Mouse (Mus musculus): ENCODE data around the gene Rapgef3. TPM values are rescaled to one million over a fixed set of nuclear protein-coding genes. Genes with fewer than 3 reads are reported as not detected.

The Rapgef3 gene
- polyA plus RNA-seq, 1 experiment from 2014 or later = 9.3 TPM

DNA sequence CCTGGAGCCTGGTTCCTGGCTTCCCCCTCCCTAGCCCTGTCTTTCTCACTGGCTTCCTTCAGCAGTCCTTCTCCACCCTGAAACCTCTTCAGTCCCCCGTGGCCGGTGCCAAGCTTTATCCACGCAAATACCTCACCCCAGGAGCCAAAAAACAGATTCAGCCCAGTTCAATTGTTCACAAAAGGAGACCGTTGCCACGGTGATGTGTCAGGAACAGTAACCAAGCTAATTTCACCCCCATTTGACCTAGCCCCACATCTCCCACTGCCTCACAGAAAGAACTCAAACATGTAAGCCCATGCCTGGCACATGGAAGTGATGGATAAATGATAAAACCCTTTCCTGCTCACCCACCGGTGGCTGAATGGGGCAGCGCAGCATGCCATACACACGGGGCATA, 1.6 kb downstream of the Rapgef3 start:
- peaks cover 38% of the 10 kb centered on the region for H3K4me1 ChIP-seq
- H3K27ac ChIP-seq = no peak overlapping the region
- ATAC-seq (ENCODE audit: insufficient number of reproducible peaks, insufficient read depth, low FRiP score, low TSS enrichment, low read depth) = no peak
- no peaks in the 10 kb centered on the region for H3K9me3 ChIP-seq
- peak overlapping the region; percentile 51 for H3K4me3 ChIP-seq
- H3K4me2 ChIP-seq = peak overlapping the region; percentile 94
- H3K27me3 ChIP-seq = peaks cover 47% of the 10 kb centered on the region
- H3K36me3 ChIP-seq = no peaks in the 10 kb centered on the region
- peak overlapping the region; percentile 72; the same call in 1 of the 2 replicates for H3K9ac ChIP-seq
- WGBS = 19% methylated on average over 8 of the region's 8 CpGs

- peak overlapping the region; percentile 2; the same call in 1 of the 2 replicates for H3K4me3 ChIP-seq
Measured at GRCm38 (mm10) chr15:97765090-97765794, 2.5 kb downstream of the Rapgef3 start.

DNA sequence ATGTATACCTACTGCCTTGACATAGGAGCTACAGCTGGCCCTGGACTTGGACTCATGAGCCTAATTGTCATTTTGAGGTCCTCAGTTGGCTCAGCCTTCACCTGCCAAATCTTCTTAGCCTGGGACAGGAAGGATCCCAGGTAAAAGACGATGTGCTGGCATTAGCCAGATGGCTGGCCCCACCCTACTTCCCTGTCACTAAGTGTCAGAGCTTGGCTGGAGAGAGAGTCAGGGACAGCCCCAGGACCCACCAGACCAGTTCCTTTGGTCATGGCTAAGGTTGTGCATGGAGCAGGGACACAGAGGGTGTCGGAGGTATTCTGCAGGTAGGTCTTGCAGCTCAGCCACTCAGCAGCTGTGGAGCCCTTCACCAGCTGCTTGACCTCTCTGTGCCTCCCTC, 3.2 kb downstream of the Rapgef3 start:
- no peaks in the 10 kb centered on the region for H3K36me3 ChIP-seq
- no peak overlapping the region for H3K4me2 ChIP-seq
- 64% methylated on average over 2 of the region's 2 CpGs for WGBS
- no peak overlapping the region for H3K27ac ChIP-seq
- no peak overlapping the region for H3K4me3 ChIP-seq
- peaks cover 39% of the 10 kb centered on the region for H3K27me3 ChIP-seq
- H3K4me1 ChIP-seq = peaks cover 38% of the 10 kb centered on the region
- H3K9ac ChIP-seq = no peak overlapping the region
- ATAC-seq (ENCODE audit: insufficient number of reproducible peaks, insufficient read depth, low FRiP score, low TSS enrichment, low read depth) = no peak
- H3K9me3 ChIP-seq = no peaks in the 10 kb centered on the region

More at GRCm38 (mm10) chr15:97765090-97765794, 2.5 kb downstream of the Rapgef3 start:
- ATAC-seq (ENCODE audit: insufficient number of reproducible peaks, insufficient read depth, low FRiP score, low TSS enrichment, low read depth) = no peak
- Histone ChIP-seq H3K4me2 (peak overlapping the region; percentile 94), H3K9me3 (no peaks in the 10 kb centered on the region), H3K36me3 (no peaks in the 10 kb centered on the region), H3K9ac (no peak overlapping the region), H3K27ac (no peak overlapping the region), H3K27me3 (peaks cover 46% of the 10 kb centered on the region), H3K4me1 (peaks cover 38% of the 10 kb centered on the region)
- WGBS = 35% methylated on average over 13 of the region's 13 CpGs

GRCm38 (mm10) chr15:97763256-97764049, 4.3 kb downstream of the Rapgef3 start:
- H3K36me3 ChIP-seq = no peaks in the 10 kb centered on the region
- 43% methylated on average over 9 of the region's 9 CpGs for WGBS
- no peak for ATAC-seq (ENCODE audit: insufficient number of reproducible peaks, insufficient read depth, low FRiP score, low TSS enrichment, low read depth)

DNA sequence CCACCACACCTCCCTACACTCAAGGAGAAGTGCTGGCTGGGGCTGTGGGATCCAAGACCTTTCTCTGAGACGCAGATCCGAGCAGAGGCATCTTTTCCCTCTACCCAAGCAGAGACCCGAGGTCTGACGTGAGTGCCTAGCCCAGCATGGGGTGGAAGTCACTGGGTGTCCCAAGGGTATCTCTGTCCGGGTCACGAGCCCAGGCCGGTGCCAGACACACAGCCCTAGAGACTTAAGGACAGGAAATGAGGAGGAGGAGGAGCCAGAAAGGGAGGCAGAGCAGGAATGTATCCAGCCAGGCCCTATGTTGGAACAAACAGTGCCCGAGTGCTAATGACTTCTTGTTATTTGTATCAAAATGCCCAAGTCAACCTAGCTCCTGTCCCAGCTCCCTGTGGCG, 5.0 kb downstream of the Rapgef3 start:
- no peaks in the 10 kb centered on the region for H3K9me3 ChIP-seq
- no peak overlapping the region for H3K4me2 ChIP-seq
- no peak overlapping the region for H3K4me3 ChIP-seq
- H3K4me1 ChIP-seq = peaks cover 27% of the 10 kb centered on the region
- H3K27me3 ChIP-seq = peaks cover 31% of the 10 kb centered on the region
- WGBS = 49% methylated on average over 9 of the region's 9 CpGs
- H3K27ac ChIP-seq = no peak overlapping the region
- H3K9ac ChIP-seq = no peak overlapping the region
- ATAC-seq (ENCODE audit: insufficient number of reproducible peaks, insufficient read depth, low FRiP score, low TSS enrichment, low read depth) = no peak
- H3K36me3 ChIP-seq = no peaks in the 10 kb centered on the region

More at GRCm38 (mm10) chr15:97763256-97764049, 4.3 kb downstream of the Rapgef3 start:
- Histone ChIP-seq H3K4me1 (peaks cover 34% of the 10 kb centered on the region), H3K9me3 (no peaks in the 10 kb centered on the region), H3K27ac (no peak overlapping the region), H3K4me2 (no peak overlapping the region), H3K9ac (no peak overlapping the region), H3K27me3 (peaks cover 31% of the 10 kb centered on the region), H3K4me3 (no peak overlapping the region)

DNA sequence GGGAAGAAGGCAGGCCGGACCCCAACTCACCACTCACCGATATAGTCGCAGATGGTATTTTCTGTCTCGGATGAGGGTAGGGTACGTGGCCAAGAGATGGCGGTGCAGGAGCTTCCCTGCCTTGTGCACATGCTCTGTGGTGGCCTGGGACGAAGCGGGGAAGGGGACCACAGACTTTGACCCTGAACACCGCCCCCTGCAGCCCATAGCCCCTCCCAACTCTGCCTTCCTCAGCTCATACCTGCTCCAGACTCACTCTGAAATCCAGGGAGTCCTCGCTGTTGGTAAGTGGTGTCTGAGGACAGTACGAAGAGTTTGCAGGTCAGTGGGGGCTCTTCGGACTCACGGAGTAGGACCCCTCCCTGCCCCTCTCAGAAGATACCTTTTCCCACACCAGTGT, 6.3 kb downstream of the Rapgef3 start:
- Histone ChIP-seq H3K9me3 (no peaks in the 10 kb centered on the region), H3K27me3 (peaks cover 18% of the 10 kb centered on the region), H3K4me1 (peaks cover 14% of the 10 kb centered on the region), H3K4me2 (no peak overlapping the region), H3K36me3 (no peaks in the 10 kb centered on the region), H3K9ac (no peak overlapping the region), H3K4me3 (no peak overlapping the region), H3K27ac (no peak overlapping the region)
- ATAC-seq (ENCODE audit: insufficient number of reproducible peaks, insufficient read depth, low FRiP score, low TSS enrichment, low read depth) = no peak
- WGBS = 39% methylated on average over 13 of the region's 13 CpGs

DNA sequence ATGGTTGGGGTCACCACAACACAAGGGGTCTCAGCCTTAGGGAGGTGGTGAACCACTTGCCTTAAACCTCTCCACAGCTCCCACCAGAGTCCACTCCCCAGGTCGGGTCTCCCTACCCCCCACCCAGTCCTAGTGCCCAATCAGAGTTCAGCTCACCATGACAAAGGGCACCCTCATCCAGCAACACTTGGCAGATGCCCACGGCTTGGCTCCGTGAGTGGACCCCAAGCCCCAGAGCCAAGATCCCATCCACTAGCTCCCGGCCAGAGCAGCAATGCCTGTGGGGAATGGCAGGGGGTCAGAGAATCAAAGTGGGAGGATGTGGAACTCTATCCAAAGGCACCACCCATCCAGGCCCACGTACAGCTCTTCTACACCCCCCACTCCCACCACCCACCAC, 6.8 kb downstream of the Rapgef3 start:
- ATAC-seq (ENCODE audit: insufficient number of reproducible peaks, insufficient read depth, low FRiP score, low TSS enrichment, low read depth) = no peak
- Histone ChIP-seq H3K9me3 (no peaks in the 10 kb centered on the region), H3K9ac (no peak overlapping the region), H3K4me1 (peaks cover 11% of the 10 kb centered on the region), H3K27ac (no peak overlapping the region), H3K4me2 (no peak overlapping the region), H3K36me3 (no peaks in the 10 kb centered on the region), H3K4me3 (no peak overlapping the region), H3K27me3 (peaks cover 13% of the 10 kb centered on the region)
- WGBS = 70% methylated on average over 5 of the region's 5 CpGs

DNA sequence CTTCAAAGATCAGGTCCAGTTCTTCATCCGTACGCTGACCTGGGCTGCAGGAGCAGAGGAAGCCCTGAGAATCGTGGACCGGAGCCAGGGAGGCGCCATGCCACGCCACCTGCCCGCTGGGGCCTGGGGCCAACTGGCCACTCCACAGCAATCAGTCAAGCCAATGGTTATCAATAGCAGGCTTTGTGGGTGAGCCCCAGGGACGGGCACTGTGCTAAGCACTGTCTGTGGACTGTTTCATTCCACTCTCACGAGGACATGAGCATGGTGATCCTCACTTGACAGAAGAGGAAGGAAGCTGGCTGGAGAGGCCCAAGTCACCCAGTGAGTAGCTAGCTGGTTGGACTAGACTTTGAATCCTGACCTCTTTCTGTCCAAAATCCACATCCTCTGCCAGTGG, 7.8 kb downstream of the Rapgef3 start:
- Histone ChIP-seq H3K4me1 (peaks cover 20% of the 10 kb centered on the region), H3K4me3 (no peak overlapping the region), H3K27ac (no peak overlapping the region), H3K27me3 (peaks cover 6% of the 10 kb centered on the region), H3K9me3 (no peaks in the 10 kb centered on the region), H3K9ac (no peak overlapping the region), H3K36me3 (no peaks in the 10 kb centered on the region), H3K4me2 (no peak overlapping the region)
- no peak for ATAC-seq (ENCODE audit: insufficient number of reproducible peaks, insufficient read depth, low FRiP score, low TSS enrichment, low read depth)
- WGBS = 91% methylated on average over 9 of the region's 9 CpGs

DNA sequence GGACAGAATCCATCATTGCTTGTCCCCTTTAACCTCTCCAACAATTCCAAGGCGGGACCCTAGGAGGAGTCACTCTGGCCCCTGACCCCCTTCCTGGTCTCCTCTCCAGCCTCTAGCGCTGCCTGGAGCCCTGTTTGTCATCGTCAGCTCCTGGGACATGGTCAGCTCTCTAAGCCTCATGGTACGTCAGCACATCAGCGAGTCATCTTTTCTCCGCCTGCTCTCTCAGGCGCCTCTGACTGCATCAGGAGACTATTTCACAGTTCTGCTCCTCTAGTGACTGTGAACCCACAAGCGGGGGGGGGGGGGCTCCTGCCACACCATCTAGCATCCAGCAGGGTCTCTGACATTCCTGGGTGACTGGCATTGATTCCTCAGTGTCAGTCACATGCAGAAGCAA, 12.4 kb downstream of the Rapgef3 start:
- 41% methylated on average over 8 of the region's 8 CpGs for WGBS
- Histone ChIP-seq H3K9ac (no peak overlapping the region; the same call in 1 of the 2 replicates), H3K4me3 (no peak overlapping the region), H3K4me1 (peaks cover 31% of the 10 kb centered on the region), H3K36me3 (no peaks in the 10 kb centered on the region), H3K27me3 (no peaks in the 10 kb centered on the region; the same call in 1 of the 2 replicates), H3K9me3 (no peaks in the 10 kb centered on the region), H3K4me2 (no peak overlapping the region), H3K27ac (no peak overlapping the region)
- no peak for ATAC-seq (ENCODE audit: insufficient number of reproducible peaks, insufficient read depth, low FRiP score, low TSS enrichment, low read depth)

DNA sequence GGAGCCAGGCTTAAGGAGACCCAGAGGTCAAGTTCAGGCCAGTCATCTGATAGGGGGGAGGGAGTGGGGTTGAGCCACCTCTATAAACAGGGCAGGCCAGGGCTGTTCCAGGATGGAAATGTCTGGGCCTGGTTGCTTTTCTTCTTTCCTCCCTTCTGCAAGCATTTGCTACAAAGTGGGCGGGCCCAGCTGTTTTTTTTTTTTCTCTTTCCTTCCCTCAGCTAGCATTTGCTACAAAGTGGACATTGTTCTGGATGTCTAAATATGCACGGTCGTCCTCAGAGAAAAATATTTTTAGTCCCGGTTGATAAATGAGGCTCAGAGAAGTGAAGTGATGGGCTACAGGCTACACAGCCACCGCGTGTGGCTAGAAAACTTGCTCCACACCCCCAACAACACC, 13.3 kb downstream of the Rapgef3 start:
- Histone ChIP-seq H3K27me3 (no peaks in the 10 kb centered on the region; the same call in 1 of the 2 replicates), H3K27ac (peak overlapping the region; percentile 44; the same call in 1 of the 2 replicates), H3K9me3 (no peaks in the 10 kb centered on the region), H3K4me2 (no peak overlapping the region), H3K9ac (no peak overlapping the region), H3K36me3 (no peaks in the 10 kb centered on the region), H3K4me1 (peaks cover 40% of the 10 kb centered on the region), H3K4me3 (no peak overlapping the region)
- ATAC-seq (ENCODE audit: insufficient number of reproducible peaks, insufficient read depth, low FRiP score, low TSS enrichment, low read depth) = no peak
- WGBS = 47% methylated on average over 6 of the region's 6 CpGs

DNA sequence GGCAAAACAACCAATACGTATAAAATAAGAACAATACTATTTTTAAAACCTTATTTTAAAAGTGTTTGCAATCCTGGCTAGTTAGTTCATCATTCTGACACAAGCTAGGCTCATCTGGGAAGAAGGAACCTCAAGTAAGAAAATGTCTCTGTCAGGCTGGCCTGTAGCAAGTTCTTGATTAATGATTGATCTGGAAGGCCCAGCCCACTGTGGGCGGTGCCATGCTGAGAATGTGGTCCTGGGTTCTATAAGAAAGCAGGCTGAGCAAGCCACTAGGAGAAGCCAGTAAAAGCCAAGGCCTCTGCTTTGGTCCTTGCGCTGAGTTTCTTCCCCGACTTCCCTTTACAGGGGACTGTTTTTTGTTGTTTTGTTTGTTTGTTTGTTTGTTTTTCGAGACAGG, 15.3 kb downstream of the Rapgef3 start:
- WGBS = 95% methylated on average over 5 of the region's 5 CpGs
- H3K9ac ChIP-seq = no peak overlapping the region

More for the DNA sequence above, 15.3 kb downstream of the Rapgef3 start:
- ATAC-seq (ENCODE audit: insufficient number of reproducible peaks, insufficient read depth, low FRiP score, low TSS enrichment, low read depth) = no peak
- H3K27ac ChIP-seq = no peak overlapping the region
- H3K9me3 ChIP-seq = no peaks in the 10 kb centered on the region
- H3K27me3 ChIP-seq = no peaks in the 10 kb centered on the region; the same call in 1 of the 2 replicates
- no peaks in the 10 kb centered on the region for H3K36me3 ChIP-seq
- no peak overlapping the region for H3K4me3 ChIP-seq
- peaks cover 41% of the 10 kb centered on the region for H3K4me1 ChIP-seq
- no peak overlapping the region for H3K4me2 ChIP-seq

All from embryonic facial prominence, embryonic 13.5 days (tissue).